Mouse (Mus musculus) liver, postnatal 0 days (tissue): ENCODE results near the gene Arhgef9. TPM values are rescaled to one million over a fixed set of nuclear protein-coding genes. Genes with fewer than 3 reads are reported as not detected.

ENCODE experiments used
- ATAC-seq: fragments of 200-750 bp; cut with Nextera tagmentation; 2 replicates; pipeline ENCODE4 v1.8.0; 2017; ENCODE audit warnings: mild to moderate bottlenecking, moderate library complexity
- DNase-seq: peaks from one replicate; pipeline ENCODE4 v3.0.0-alpha.2; 2016
- H3K27ac ChIP-seq: fragments of 300-500 bp; sonication (generic); 2 replicates; pipeline ENCODE4 v1.5.1; 2014; ENCODE audit warnings: antibody characterized with exemption, moderate library complexity, mild to moderate bottlenecking, low read depth
- H3K27me3 ChIP-seq: fragments of 300-500 bp; sonication (generic); 2 replicates; pipeline ENCODE4 v1.6.1; 2014; ENCODE audit warnings: low read length, control low read depth, mixed read lengths; ENCODE audit not compliant: insufficient read depth
- H3K36me3 ChIP-seq: fragments of 300-500 bp; sonication (generic); replicated peaks from 2 replicates; pipeline ENCODE4 v1.6.1; 2014; ENCODE audit warnings: mild to moderate bottlenecking, control low read depth, low read length, moderate library complexity, mixed read lengths; ENCODE audit not compliant: insufficient read depth
- H3K4me1 ChIP-seq: fragments of 300-500 bp; sonication (generic); 2 replicates; pipeline ENCODE4 v1.6.1; 2014; ENCODE audit warnings: antibody characterized with exemption, mild to moderate bottlenecking, control low read depth; ENCODE audit not compliant: insufficient read depth
- H3K4me2 ChIP-seq: fragments of 300-500 bp; sonication (generic); 2 replicates; pipeline ENCODE4 v1.6.1; 2014; ENCODE audit warnings: low read depth, mild to moderate bottlenecking, low read length, moderate library complexity, mixed read lengths
- H3K4me3 ChIP-seq: fragments of 300-500 bp; sonication (generic); 2 replicates; pipeline ENCODE4 v1.5.1; 2014; ENCODE audit warnings: low read depth, low read length
- H3K9ac ChIP-seq: fragments of 300-500 bp; sonication (generic); replicated peaks from 2 replicates; pipeline ENCODE4 v1.6.1; 2014; ENCODE audit warnings: mild to moderate bottlenecking, moderate library complexity
- H3K9me3 ChIP-seq: fragments of 300-500 bp; sonication (generic); 2 replicates; pipeline ENCODE4 v1.6.1; 2016; ENCODE audit warnings: mild to moderate bottlenecking, control low read depth, low read length, mixed read lengths
- CTCF ChIP-seq: sonication (generic); IDR thresholded peaks from 2 replicates; pipeline ENCODE4 v1.5.1; 2016; ENCODE audit warnings: antibody characterized with exemption, low read depth
- EP300 ChIP-seq: IDR thresholded peaks from 2 replicates; pipeline ENCODE4 v1.6.1; 2016; ENCODE audit warnings: antibody characterized with exemption, low read depth, mild to moderate bottlenecking
- WGBS: fragments of 180-500 bp; shearing (Covaris S2); extraction: QIAGEN DNeasy Blood & Tissue Kit; methylation state at CpG from one replicate; pipeline ENCODE4 v1.1.7; 2014; ENCODE audit not compliant: insufficient replicate concordance; 5-methylcytosine and 5-hydroxymethylcytosine counted together
- polyA plus RNA-seq: library from polyadenylated mRNA; unstranded; fragments of >200 nt; fragmentation: Nextera tagmentation; extraction: Ambion mirVana; gene quantifications from 2 replicates; pipeline ENCODE4 v1.2.1, GENCODE M21; 2015

Gene Arhgef9
- polyA plus RNA-seq, 1 experiment from 2014 or later = 3.1 TPM

DNA sequence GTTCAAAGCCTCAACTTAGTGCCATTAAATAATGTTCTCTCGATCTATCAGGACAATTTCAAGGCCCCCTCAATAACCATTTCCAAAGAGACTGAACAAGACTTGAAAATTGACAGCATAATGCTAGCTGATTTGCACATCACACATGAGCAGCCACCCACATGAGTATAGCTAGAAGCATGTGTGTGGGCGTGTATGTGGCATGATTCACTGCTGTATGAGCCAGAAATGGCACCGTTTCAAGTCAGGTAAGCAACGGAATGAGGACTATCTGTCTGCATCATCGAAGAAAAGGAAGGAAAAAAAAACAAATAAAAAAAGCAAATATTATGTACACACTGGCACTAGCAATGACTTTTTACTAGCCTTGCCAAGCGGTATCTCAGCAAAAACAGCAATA is 32.5 kb downstream of the Arhgef9 start:
- WGBS = 57% methylated on average over 6 of the region's 6 CpGs
- ATAC-seq (no peak), DNase-seq (peak; percentile 10)
- Histone ChIP-seq H3K27ac (peak overlapping the region; percentile 48; the same call in 1 of the 2 replicates), H3K4me1 (no peaks in the 10 kb centered on the region), H3K27me3 (no peaks in the 10 kb centered on the region), H3K4me3 (no peak overlapping the region), H3K9me3 (no peaks in the 10 kb centered on the region), H3K4me2 (peak overlapping the region; percentile 38; the same call in 1 of the 2 replicates), H3K9ac (no peak overlapping the region), H3K36me3 (no peaks in the 10 kb centered on the region)
- TF ChIP-seq EP300 (no peak), CTCF (no peak)

DNA sequence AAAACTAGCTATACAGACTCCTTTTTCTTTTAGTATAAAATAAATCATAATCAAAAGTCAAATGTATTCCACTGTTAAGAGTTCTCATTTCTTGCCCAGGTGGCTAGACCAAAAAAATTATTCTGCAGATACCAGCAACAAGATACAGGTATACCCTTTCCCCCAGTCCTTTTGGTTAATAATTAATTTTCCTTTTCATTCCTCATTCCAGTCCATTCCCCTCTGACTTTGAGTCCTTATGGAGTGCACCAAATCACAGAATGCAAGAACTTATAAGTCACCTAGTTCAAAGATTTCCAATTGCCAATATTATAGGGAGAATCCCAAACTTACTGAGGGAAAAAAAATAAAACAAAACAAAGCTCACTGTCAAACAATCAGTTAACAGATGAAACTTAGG is 33.2 kb downstream of the Arhgef9 start:
- H3K4me1 ChIP-seq = no peaks in the 10 kb centered on the region
- TF ChIP-seq CTCF (no peak), EP300 (no peak)
- DNase-seq = no peak
- H3K27ac ChIP-seq = peak overlapping the region; percentile 48; the same call in 1 of the 2 replicates
- H3K4me2 ChIP-seq = peak overlapping the region; percentile 38; the same call in 1 of the 2 replicates
- H3K9ac ChIP-seq = no peak overlapping the region
- no peaks in the 10 kb centered on the region for H3K9me3 ChIP-seq
- no peak for ATAC-seq
- H3K27me3 ChIP-seq = no peaks in the 10 kb centered on the region
- H3K36me3 ChIP-seq = no peaks in the 10 kb centered on the region
- H3K4me3 ChIP-seq = no peak overlapping the region

DNA sequence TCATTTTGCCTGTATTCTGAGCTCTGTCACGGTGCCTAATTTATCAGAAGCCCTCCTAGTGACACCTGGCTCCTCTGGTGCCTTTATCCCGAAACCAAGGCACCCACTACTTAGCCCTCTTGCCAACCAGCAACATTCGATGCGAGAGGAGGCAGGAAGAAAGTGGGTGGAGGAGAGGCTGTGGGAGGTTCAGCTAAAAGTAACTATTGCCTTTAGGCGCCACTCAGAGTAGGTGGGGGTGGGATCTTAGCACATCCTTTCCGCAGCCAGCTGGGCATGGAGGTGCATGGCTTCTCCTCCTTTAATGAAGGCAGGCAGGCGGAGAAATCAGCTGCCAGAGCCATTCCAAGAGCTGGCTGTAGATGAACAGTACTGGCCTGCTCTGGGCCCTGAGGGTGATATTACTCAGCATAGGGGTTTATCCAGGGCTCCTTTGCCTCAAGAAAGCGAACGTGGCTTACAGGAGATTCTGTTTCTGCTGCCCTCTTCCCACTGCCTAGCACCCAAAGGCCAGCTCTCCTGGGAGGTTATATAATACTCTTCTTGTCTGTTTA is 39.7 kb downstream of the Arhgef9 start:
- 63% methylated on average over 9 of the region's 9 CpGs for WGBS
- Histone ChIP-seq H3K4me3 (no peak overlapping the region), H3K27ac (no peak overlapping the region), H3K36me3 (no peaks in the 10 kb centered on the region), H3K4me1 (no peaks in the 10 kb centered on the region), H3K9ac (no peak overlapping the region), H3K9me3 (no peaks in the 10 kb centered on the region), H3K4me2 (no peak overlapping the region), H3K27me3 (no peaks in the 10 kb centered on the region)
- DNase-seq (no peak), ATAC-seq (no peak)
- TF ChIP-seq CTCF (no peak), EP300 (no peak)

- TF ChIP-seq EP300 (no peak), CTCF (no peak)
- Histone ChIP-seq H3K4me2 (no peak overlapping the region), H3K4me3 (no peak overlapping the region), H3K4me1 (no peaks in the 10 kb centered on the region), H3K27ac (no peak overlapping the region), H3K9me3 (no peaks in the 10 kb centered on the region), H3K27me3 (peaks cover 2% of the 10 kb centered on the region; the same call in 1 of the 2 replicates), H3K36me3 (no peaks in the 10 kb centered on the region), H3K9ac (no peak overlapping the region)
- no peak for ATAC-seq
- DNase-seq = no peak
- WGBS = 74% methylated on average over 4 of the region's 4 CpGs
Observed at GRCm38 (mm10) chrX:95138636-95139035, 58.0 kb downstream of the Arhgef9 start.

DNA sequence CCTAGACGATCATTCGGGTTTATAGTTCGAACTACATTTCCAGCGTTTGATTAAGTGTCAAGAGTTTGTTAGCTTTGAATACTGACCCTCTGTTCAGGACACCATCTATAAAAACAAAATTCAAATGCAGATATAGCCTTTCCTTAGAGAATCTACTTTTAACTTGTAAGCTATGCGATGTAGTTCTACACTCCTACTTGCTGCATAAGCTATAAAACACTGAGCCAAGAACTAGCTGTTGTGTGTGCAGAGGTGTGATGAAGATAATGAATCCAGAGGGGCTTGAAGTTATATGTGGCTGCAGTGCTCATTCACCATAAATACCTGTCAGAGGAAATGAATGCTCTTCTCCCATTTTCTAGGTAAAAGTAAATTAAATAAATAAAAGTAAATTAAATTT is 63.2 kb downstream of the Arhgef9 start:
- DNase-seq (no peak), ATAC-seq (no peak)
- Histone ChIP-seq H3K4me3 (no peak overlapping the region), H3K27me3 (no peaks in the 10 kb centered on the region), H3K9me3 (no peaks in the 10 kb centered on the region), H3K36me3 (no peaks in the 10 kb centered on the region), H3K4me1 (no peaks in the 10 kb centered on the region), H3K9ac (no peak overlapping the region), H3K27ac (no peak overlapping the region), H3K4me2 (no peak overlapping the region)
- no peak for TF ChIP-seq CTCF
- TF ChIP-seq EP300 = no peak
- 79% methylated on average over 5 of the region's 5 CpGs for WGBS

GRCm38 (mm10) chrX:95132996-95133395 is 63.7 kb downstream of the Arhgef9 start:
- no peak for ATAC-seq
- no peaks in the 10 kb centered on the region for H3K9me3 ChIP-seq
- no peak overlapping the region for H3K4me2 ChIP-seq
- no peak overlapping the region for H3K9ac ChIP-seq
- no peaks in the 10 kb centered on the region for H3K4me1 ChIP-seq
- H3K27ac ChIP-seq = no peak overlapping the region
- no peak overlapping the region for H3K4me3 ChIP-seq
- 88% methylated on average over 1 of the region's 1 CpGs for WGBS
- DNase-seq = no peak
- no peaks in the 10 kb centered on the region for H3K27me3 ChIP-seq
- no peaks in the 10 kb centered on the region for H3K36me3 ChIP-seq
- no peak for TF ChIP-seq CTCF
- no peak for TF ChIP-seq EP300

DNA sequence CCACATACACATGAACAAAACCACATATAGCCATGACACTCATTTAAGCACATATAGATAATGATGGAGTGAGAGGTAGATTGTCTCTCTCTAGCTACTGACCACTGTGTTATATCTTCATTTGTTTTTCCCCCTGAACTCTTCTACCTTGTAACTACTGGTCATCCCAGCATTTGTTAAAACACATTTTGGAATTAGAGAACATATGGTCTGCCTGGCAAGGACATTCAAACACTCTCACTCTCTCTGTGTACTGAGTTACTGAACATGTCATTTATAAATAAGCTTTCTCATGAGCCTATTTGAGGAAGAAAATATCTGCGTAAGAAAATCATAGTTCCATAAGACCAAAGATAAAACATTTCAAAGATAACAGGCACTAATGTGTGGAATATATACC is 64.9 kb downstream of the Arhgef9 start:
- DNase-seq = no peak
- no peak for ATAC-seq

More for the DNA sequence above, 64.9 kb downstream of the Arhgef9 start:
- Histone ChIP-seq H3K4me2 (no peak overlapping the region), H3K27ac (no peak overlapping the region), H3K9me3 (no peaks in the 10 kb centered on the region), H3K4me3 (no peak overlapping the region), H3K27me3 (0 out of 2 replicates have a peak, but pooled peaks cover 2% of the 10 kb centered on the region), H3K9ac (no peak overlapping the region), H3K36me3 (no peaks in the 10 kb centered on the region), H3K4me1 (no peaks in the 10 kb centered on the region)
- 92% methylated on average over 1 of the region's 1 CpGs for WGBS
- no peak for TF ChIP-seq CTCF
- TF ChIP-seq EP300 = no peak
